Mouse (Mus musculus): Measurements from ENCODE around the gene Ccs.
"Not testable (repeated sequence)": the region's sequence is repeated elsewhere in the genome, so short reads cannot be mapped to it uniquely, and the experiment has no call there.

The Ccs gene

GRCm38 (mm10) chr19:4836096-4836495, 3.0 kb downstream of the Ccs start:
- no peak for DNase-seq (ENCODE audit: low spot score in 2 of 2)

DNA sequence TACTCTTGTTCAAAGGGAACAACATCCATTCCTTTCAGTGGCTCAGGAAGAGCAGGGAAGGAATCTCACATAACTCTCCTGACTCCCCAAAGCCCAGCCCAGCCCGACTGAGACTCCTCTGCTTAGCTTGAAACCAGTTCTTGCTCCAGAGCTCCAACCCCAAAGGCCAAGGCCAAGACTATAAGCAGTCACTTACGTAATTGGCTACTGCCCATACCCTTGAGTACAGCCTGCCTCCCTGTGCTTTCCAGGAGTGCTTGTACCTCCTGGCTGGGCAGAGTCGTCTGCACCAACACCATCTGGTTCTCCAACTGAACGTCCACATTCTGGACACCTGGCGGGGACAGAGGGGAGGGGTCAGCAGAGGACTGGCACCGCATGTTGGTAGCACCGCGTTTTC, 5.2 kb downstream of the Ccs start:
- no peak for DNase-seq (ENCODE audit: low spot score in 2 of 2)

DNA sequence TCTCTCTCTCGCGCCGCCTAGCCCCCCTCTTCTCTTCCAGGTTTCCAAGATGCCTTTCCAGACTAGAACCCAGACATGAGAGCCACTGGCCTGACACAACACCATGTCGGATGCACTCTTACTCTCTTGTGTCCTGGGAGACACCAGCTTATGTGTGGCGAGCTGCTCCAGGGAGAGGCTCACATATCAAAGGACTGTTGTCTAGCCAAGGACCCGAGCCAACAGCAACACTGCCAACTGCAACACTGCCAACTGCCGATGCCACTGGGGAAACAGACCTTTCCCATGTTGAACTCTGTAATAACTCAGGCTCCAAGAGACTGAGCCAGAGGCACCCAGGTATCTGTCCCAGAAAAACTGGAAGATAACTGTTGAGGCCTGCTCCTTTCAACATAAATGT, 10.0 kb downstream of the Ccs start:
- DNase-seq (ENCODE audit: low spot score in 2 of 2) = no peak

DNA sequence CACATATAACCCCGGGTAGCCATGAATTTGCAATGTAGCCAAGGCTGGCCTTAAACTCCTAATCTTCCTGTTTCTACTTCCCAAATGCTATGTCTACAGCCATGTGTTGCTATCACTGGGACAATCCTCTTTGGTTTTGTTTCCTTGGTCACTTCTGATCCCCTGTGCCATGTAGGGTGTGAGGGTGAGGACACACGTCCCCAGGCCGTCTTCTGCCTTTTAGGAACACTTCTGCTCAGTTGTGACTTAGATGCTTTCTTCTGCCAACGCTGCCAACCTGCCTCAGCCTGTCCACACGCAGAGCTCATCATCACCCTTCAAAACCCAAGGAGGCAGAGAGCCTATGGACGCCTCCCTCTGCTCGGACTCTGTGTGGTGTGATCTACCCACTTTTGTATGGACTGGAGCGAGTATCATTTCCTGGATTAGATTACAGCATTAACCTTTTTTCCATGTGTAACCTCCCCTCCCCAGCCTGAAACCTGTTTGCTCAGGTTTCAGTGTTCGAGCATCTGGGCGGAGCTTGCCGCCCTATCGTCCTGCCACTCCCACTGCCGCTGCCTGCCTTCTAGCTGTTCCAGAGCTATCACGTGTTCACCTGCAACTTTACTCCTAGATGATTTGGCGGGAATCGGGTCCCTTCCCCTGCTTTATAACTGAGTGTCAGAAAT, 10.6 kb downstream of the Ccs start:
- no peak for DNase-seq (ENCODE audit: low spot score in 2 of 2)

- DNase-seq (ENCODE audit: low spot score in 2 of 2) = no peak
Measured at GRCm38 (mm10) chr19:4820678-4821303, 18.3 kb downstream of the Ccs start.

DNA sequence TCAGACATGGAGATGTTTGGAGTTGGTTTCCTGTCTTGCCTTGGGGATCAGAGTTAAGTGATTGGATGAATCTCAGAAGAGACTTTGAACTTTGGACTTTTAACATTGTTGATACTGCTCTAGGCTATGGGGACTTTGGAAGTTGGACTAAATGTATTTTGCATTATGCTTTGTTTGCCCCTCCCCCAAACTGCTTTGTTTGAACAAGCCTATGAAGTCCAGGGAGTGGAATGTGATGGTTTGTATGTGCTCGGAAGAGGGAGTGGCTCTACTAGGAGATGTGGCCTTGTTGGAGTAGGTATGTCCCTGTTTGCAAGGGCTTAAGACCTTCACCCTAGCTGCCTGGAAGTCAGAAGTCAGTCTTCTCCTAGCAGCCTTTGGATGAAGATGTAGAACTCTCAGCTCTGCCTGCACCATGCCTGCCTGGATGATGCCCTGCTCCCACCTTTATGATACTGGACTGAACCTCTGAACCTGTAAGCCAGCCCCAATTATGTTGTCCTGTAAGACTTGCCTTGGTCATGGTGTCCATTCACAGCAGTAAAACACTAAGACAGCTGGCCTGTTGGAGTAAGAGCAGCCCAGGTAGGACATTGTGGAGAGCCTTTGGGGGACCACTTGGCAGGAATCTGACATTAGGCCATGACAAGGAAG, 21.8 kb downstream of the Ccs start:
- DNase-seq (ENCODE audit: low spot score in 2 of 2) = no peak

DNA sequence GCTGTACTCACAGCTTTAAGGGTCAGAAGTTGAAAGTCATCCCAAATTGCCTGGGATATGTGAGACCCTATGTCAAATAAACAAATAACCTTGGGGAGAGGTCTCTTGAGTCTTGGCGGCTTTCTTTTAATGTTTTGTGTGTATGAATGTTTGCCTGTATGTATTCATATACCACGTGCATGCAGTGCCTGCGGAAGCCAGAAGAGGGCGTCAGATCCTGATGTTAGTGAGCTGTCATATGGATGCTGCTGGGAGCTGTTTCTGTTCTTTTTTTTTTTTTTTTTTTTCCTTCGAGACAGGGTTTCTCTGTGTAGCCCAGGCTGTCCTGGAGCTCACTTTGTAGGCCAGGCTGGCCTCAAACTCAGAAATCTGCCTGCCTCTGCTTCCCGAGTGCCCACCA, 26.1 kb downstream of the Ccs start:
- DNase-seq (ENCODE audit: low spot score in 2 of 2) = peak in 1 of 2 experiments; percentile 38

DNA sequence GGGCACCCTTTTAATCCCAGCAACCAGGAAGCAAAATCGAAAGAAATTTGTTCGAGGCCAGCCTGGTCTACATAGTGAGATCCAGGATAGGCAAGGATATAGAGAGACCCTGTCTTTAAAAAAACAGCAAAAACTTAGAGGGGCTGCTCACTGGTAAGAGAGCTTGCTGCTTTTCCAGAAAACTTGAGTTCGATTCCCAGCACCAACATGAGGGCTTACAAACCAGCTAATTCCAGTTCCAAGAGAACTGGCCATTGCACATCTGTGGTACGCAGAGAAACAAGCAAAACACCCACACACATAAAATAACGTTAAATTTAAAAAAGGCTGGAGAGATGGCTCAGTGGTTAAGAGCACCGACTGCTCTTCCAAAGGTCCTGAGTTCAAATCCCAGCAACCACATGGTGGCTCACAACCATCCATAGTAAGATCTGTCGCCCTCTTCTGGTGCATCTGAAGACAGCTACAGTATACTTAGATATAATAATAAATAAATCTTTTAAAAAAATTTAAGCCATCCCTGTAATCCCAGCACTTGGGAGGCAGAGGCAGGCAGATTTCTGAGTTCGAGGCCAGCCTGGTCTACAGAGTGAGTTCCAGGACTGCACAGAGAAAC, 26.7 kb downstream of the Ccs start:
- not testable (repeated sequence) for DNase-seq (ENCODE audit: low spot score in 2 of 2)

GRCm38 (mm10) chr19:4811909-4812242, 27.3 kb downstream of the Ccs start:
- no peak for DNase-seq (ENCODE audit: low spot score in 2 of 2)

DNA sequence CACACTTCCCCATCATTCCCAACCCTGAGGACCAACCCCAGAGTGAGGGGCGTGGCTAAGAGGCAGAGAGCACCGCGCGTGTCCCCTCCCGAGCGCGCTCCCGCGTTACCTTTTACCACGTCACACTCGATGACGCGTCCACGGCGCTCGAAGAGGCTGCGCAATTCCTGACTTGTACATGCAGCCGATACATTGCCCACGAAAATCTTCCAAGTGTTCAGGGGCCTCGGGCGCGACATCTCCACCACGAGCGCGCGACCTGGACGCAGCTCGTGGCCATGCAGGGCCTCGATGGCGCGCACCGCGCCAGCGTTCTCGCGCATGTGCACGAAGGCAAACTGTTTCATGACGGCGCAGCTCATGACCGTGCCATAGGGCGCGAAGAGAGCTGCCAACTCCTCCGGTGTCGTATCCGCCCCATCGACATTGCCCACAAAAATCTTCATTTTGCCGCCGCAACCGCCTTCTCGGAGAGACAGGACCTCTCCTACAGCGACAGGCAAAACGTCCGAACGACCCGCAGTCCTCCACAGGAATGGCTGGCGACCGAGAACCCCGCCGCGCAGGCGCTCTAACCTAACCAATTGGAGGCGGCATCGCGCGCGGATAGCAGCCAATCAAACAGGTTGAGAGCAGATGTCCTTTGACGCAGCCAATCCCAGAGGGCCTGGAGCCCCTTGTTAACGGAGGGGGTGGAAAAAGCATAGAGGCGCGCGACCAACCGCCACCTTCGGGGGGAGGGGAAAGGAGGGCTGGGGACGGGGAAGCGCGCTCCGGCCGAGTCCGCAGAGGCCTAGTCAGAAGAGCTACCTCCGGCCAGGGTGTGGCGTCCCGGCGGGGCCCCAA, 27.8 kb downstream of the Ccs start, which contains the start of the genes Gm21992 and Rbm14:
Gene Gm21992 (minus strand): TSS at position 550 of the 846 bp plus-strand sequence.
Gene Rbm14 (minus strand): TSS at position 572 of the 846 bp plus-strand sequence.
- DNase-seq (ENCODE audit: low spot score in 2 of 2) = peak; percentile 94

- DNase-seq (ENCODE audit: low spot score in 2 of 2) = no peak
Measured at GRCm38 (mm10) chr19:4810746-4811062, 28.4 kb downstream of the Ccs start.

- DNase-seq (ENCODE audit: low spot score in 2 of 2) = no peak
Measured at GRCm38 (mm10) chr19:4810309-4810708, 28.8 kb downstream of the Ccs start.

- DNase-seq (ENCODE audit: low spot score in 2 of 2) = no peak
Measured at GRCm38 (mm10) chr19:4803283-4803682, 35.8 kb downstream of the Ccs start.

DNA sequence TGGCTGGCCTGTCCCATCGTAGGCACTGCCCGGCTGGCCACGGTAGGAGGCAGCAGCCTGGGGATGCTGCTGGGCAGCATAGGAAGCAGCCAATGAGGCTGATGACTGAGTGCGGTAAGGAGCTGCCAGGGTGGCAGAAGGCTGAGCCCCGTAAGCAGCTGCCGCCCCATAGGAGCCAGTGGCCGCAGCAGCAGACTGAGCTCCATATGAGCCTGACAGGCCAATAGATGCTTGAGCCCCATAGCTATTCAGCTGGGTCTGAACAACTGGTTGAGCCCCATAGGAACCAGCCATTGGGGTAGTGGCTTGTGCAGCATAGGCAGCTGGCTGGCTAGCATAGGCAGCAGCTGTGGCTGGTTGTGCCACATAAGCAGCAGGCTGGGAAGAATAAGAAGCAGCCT, 36.4 kb downstream of the Ccs start:
- no peak for DNase-seq (ENCODE audit: low spot score in 2 of 2)

GRCm38 (mm10) chr19:4799083-4799482, 40.0 kb downstream of the Ccs start:
- DNase-seq (ENCODE audit: low spot score in 2 of 2) = no peak

GRCm38 (mm10) chr19:4797846-4798245, 41.3 kb downstream of the Ccs start:
- DNase-seq (ENCODE audit: low spot score in 2 of 2) = no peak

GRCm38 (mm10) chr19:4795929-4796328, 43.2 kb downstream of the Ccs start:
- DNase-seq (ENCODE audit: low spot score in 2 of 2) = no peak

GRCm38 (mm10) chr19:4793831-4794422, 45.2 kb downstream of the Ccs start, which contains the start of gene Rbm4:
TSS of gene Rbm4 (minus strand) at chr19:4793901.
- peak; percentile 91 to 94 for DNase-seq (ENCODE audit: low spot score in 2 of 2)

GRCm38 (mm10) chr19:4793281-4793830, 45.8 kb downstream of the Ccs start:
- DNase-seq (ENCODE audit: low spot score in 2 of 2) = no peak

- no peak for DNase-seq (ENCODE audit: low spot score in 2 of 2)
Measured at GRCm38 (mm10) chr19:4786313-4786712, 52.8 kb downstream of the Ccs start.

- no peak for DNase-seq (ENCODE audit: low spot score in 2 of 2)
Measured at GRCm38 (mm10) chr19:4785206-4785605, 53.9 kb downstream of the Ccs start.
